Mouse (Mus musculus) CD8-positive naive resting alpha-beta T cell, adult 57 days (primary cell): ENCODE data around the gene Eftud2. TPM values are rescaled to one million over a fixed set of nuclear protein-coding genes. Genes with fewer than 3 reads are reported as not detected.

Source experiments
- total RNA-seq: library from RNA; stranded (reverse); gene quantifications from one replicate; pipeline ENCODE4 v1.2.4, GENCODE M21; 2023

Eftud2 gene
- 149 TPM for total RNA-seq

GRCm38 (mm10) chr11:102880585-102881313 is at the start of gene Eftud2, which contains the start of gene Ccdc103:
Gene Eftud2 (minus strand): TSS chr11:102880985.
Gene Ccdc103 (plus strand): TSS chr11:102881204.

GRCm38 (mm10) chr11:102924557-102925350 is 44.0 kb upstream of the Eftud2 start, which contains the start of gene Kif18b:
Gene Kif18b (minus strand): TSS chr11:102925124.

GRCm38 (mm10) chr11:102900763-102901162 is 20.0 kb upstream of the Eftud2 start, which contains the start of gene Gfap:
Gene Gfap (minus strand): TSS chr11:102900912.

DNA sequence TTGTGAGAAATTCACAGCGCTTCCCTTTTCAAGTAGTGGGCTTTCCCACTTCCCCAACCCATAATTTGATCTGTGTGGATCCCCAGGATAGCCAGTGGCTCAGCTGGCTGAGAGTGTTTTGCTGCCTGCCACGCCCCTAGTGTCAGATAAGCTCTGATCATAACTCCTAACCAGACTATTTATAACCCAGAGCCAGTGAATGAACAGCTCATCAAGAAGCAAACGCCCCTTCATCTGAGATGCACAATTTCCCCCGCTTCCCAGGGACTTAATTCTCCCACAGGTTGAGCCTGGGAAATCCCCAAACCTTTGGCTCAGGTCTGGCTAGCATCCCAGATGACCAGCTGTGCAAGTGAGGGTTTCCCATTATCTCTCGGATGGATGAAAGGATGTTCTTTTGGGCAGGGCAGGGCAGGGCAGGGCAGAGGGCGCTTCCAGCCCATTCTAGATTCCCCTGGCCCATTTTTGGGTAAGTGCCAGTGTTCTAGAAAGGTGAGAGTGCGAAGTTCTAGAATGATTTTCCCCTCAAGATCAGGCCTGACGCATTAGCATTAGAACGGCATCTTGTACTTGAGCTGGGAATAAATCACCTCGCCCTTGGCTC is 3.9 kb upstream of the Eftud2 start, which contains the start of gene Fam187a:
Gene Fam187a, plus strand, starts transcription at position 554 of the 604 bp plus-strand sequence.

DNA sequence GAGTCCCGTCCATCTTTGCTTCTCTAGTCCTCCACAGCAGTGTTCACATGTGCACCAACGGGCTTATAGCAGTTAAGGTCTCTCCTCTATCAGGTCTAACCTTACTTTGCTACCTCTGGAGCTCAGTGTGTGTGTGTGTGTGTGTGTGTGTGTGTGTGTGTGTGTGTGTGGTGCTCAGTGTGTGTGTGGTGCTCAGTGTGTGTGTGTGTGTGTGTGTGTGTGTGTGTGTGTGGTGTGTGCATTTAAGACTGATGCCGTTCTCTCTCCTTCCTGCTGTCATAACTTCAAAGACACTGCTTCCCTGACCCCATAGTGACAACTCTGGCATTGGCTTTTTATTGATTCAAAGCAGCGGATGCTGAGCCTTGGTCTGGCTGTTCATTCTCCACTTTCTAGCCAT is 45.2 kb downstream of the Eftud2 start, which contains the start of gene Higd1b:
Gene Higd1b, plus strand, starts transcription at position 301 of the 400 bp plus-strand sequence.

DNA sequence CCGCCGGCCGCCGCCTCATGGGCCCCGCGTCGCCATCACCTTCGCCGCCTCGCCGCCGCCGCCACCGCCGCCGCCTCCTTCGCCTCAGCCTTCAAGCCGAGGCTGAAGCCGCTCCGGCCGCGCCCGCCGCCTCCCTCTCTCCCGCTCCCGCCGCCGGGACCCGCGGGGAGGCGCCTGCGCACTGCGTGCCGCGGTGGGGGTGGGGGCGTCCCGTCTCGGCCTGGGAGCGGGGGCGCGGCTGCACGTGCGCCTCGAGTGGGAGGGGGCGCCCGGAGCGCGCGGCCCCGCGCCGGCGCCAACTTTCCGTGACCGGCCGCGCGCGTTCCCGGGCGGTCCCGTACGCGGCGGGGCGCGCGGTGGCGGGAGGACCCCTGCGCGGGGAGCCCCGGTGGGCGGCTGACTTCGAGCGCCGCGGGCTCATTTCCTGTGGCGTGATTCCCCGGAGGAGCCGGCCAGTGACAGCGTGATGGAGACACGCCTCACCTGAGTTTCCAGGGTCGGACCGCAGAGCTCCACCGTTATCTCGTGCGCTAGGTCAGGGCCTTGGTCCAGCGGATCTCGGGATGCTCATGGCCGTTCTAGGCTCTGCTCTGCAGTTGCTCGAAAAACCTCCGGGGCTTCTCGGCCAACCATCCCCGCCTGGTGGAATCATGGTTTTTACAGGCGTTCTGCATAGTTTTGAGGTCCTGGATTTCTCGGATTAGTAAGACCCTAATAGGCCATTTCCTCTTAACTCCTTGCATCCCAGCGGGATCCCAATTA is 61.6 kb downstream of the Eftud2 start, which contains the start of gene Gjc1:
Gene Gjc1, minus strand, starts transcription at position 680 of the 762 bp plus-strand sequence.

Other genes with a start within 250 kb of the Eftud2 start
- gene Meioc, start 217.3 kb downstream of the Eftud2 start, total RNA-seq: not detected
- gene Ccdc43, start 183.2 kb downstream of the Eftud2 start, total RNA-seq: 37.7 TPM
- 2.5 TPM for gene Adam11, start 119.5 kb downstream of the Eftud2 start, total RNA-seq
- gene Gjc1, start 61.3 kb downstream of the Eftud2 start, total RNA-seq: not detected
- not detected for gene Higd1b, start 45.1 kb downstream of the Eftud2 start, total RNA-seq
- gene Ccdc103, start 219 bp upstream of the Eftud2 start, total RNA-seq: not detected
- gene Fam187a, start 4.2 kb upstream of the Eftud2 start, total RNA-seq: not detected
- not detected for gene Gfap, start 19.9 kb upstream of the Eftud2 start, total RNA-seq
- 0.24 TPM for gene Kif18b, start 44.1 kb upstream of the Eftud2 start, total RNA-seq
- not detected for gene C1ql1, start 65.7 kb upstream of the Eftud2 start, total RNA-seq
- 63.5 TPM for gene Nmt1, start 147.2 kb upstream of the Eftud2 start, total RNA-seq
- gene Dcakd, start 147.3 kb upstream of the Eftud2 start, total RNA-seq: 15.8 TPM
- gene Plcd3, start 220.7 kb upstream of the Eftud2 start, total RNA-seq: not detected
- 41.5 TPM for gene Acbd4, start 220.7 kb upstream of the Eftud2 start, total RNA-seq
- 129 TPM for gene Hexim1, start 235.2 kb upstream of the Eftud2 start, total RNA-seq